Mouse (Mus musculus): ENCODE measurements around the gene Ric1. TPM values are rescaled to one million over a fixed set of nuclear protein-coding genes. Genes with fewer than 3 reads are reported as not detected.

Ric1 gene
- total and polyA plus RNA-seq, 2 experiments from 2014 or later, result 13.8 to 37.4 TPM

DNA sequence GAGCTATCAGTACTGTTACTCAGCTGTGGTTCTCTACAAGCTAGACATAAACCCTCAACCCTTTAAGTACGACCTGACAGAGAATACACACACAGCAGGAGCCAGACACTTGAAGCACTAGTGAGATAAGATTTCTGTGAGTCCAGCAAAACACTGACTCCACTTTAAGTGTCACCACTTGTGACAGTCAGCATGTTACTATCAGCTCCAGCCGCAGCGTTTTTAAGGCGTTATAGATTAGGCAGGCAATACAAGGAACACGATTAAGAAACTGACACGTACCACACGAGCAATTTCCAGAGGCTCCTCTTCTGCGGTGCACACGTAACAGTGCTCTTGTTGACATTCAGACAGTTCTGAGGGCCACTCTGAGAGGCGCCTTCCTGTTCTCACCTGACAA is 88.8 kb downstream of the Ric1 start:
- Histone ChIP-seq H3K9me3 (ENCODE audit: low read length) (no peaks in the 10 kb centered on the region), H3K4me1 (ENCODE audit: insufficient read depth, low read length) (no peaks in the 10 kb centered on the region), H3K27ac (ENCODE audit: low read depth, low read length) (no peak overlapping the region), H3K36me3 (ENCODE audit: insufficient read depth, low read length) (peaks cover 23% of the 10 kb centered on the region), H3K27me3 (ENCODE audit: insufficient read depth, low read length) (no peaks in the 10 kb centered on the region), H3K4me3 (ENCODE audit: low read depth, low read length) (no peak overlapping the region), H3K4me2 (ENCODE audit: low read depth, low read length, poor library complexity, severe bottlenecking) (no peak overlapping the region), H3K9ac (replicated peaks; ENCODE audit: low read length, poor library complexity, severe bottlenecking) (no peak overlapping the region)
- ATAC-seq (ENCODE audit: low FRiP score), result no peak
- TF ChIP-seq CTCF (IDR thresholded peaks at IDR 0.05), result no peak
- 89% methylated on average over 10 of the region's 10 CpGs for WGBS
- no peak for DNase-seq (ENCODE audit: low spot score)

DNA sequence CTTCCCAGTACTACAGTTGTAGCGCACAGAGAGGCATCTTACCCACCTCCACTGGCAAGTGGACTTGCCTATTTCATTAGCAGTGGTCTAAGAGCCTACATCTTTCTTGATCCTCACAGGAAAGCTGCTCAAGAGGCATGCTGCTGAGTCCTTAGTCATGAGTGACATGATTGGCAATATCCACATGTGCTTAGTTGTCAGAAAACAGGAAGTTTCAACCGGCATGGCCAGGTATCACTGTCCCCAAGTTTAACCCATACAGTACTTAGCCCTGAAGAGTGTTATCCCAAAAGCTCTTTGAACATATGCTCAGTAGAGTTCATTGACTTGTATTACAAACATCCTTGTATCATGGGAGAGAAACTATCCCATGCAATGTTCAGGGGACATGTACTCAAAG is 90.0 kb downstream of the Ric1 start:
- 89% methylated on average over 2 of the region's 2 CpGs for WGBS
- H3K27me3 ChIP-seq (ENCODE audit: insufficient read depth, low read length), result no peaks in the 10 kb centered on the region

GRCm38 (mm10) chr19:29641055-29641454 is 119.0 kb downstream of the Ric1 start:
- no peak overlapping the region for H3K27ac ChIP-seq (ENCODE audit: low read depth, low read length)
- no peak overlapping the region for H3K4me3 ChIP-seq (ENCODE audit: low read depth, low read length)
- H3K27me3 ChIP-seq (ENCODE audit: insufficient read depth, low read length), result no peaks in the 10 kb centered on the region
- H3K4me2 ChIP-seq (ENCODE audit: low read depth, low read length, poor library complexity, severe bottlenecking), result no peak overlapping the region
- 55% methylated on average over 8 of the region's 9 CpGs for WGBS
- no peaks in the 10 kb centered on the region; the same call in 1 of the 2 replicates for H3K36me3 ChIP-seq (ENCODE audit: insufficient read depth, low read length)
- no peak overlapping the region for H3K9ac ChIP-seq (replicated peaks; ENCODE audit: low read length, poor library complexity, severe bottlenecking)
- no peaks in the 10 kb centered on the region for H3K9me3 ChIP-seq (ENCODE audit: low read length)
- TF ChIP-seq CTCF (IDR thresholded peaks at IDR 0.05), result no peak
- ATAC-seq (ENCODE audit: low FRiP score), result no peak
- H3K4me1 ChIP-seq (ENCODE audit: insufficient read depth, low read length), result no peaks in the 10 kb centered on the region
- DNase-seq (ENCODE audit: low spot score), result no peak

More for the DNA sequence above, 90.0 kb downstream of the Ric1 start:
- Histone ChIP-seq H3K4me1 (ENCODE audit: insufficient read depth, low read length) (no peaks in the 10 kb centered on the region), H3K4me2 (ENCODE audit: low read depth, low read length, poor library complexity, severe bottlenecking) (no peak overlapping the region), H3K4me3 (ENCODE audit: low read depth, low read length) (no peak overlapping the region), H3K9ac (replicated peaks; ENCODE audit: low read length, poor library complexity, severe bottlenecking) (no peak overlapping the region), H3K36me3 (ENCODE audit: insufficient read depth, low read length) (peaks cover 23% of the 10 kb centered on the region), H3K9me3 (ENCODE audit: low read length) (no peaks in the 10 kb centered on the region), H3K27ac (ENCODE audit: low read depth, low read length) (no peak overlapping the region)
- DNase-seq (ENCODE audit: low spot score) (no peak), ATAC-seq (ENCODE audit: low FRiP score) (no peak)
- TF ChIP-seq CTCF (IDR thresholded peaks at IDR 0.05), result no peak

DNA sequence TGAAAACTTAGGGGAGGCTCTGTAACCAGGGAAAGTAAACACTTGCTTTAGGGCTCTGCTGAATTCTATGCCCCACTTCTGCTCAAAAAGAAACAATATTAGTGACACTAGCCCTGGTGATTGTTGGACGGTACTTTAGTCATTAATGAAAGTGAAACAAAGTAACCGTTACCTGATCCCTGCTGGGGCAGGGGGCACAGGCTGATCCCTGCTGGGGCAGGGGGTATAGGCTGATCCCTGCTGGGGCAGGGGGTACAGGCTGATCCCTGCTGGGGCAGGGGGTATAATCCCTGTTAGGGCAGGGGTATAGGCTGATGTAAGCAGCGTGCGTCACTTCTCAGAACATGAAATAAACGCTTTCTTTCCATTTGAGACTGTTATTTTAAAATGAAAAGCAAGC is 119.4 kb downstream of the Ric1 start:
- WGBS, result 37% methylated on average over 5 of the region's 5 CpGs
- TF ChIP-seq CTCF (IDR thresholded peaks at IDR 0.05), result no peak
- Histone ChIP-seq H3K9me3 (ENCODE audit: low read length) (no peaks in the 10 kb centered on the region), H3K4me1 (ENCODE audit: insufficient read depth, low read length) (no peaks in the 10 kb centered on the region), H3K27ac (ENCODE audit: low read depth, low read length) (no peak overlapping the region), H3K9ac (replicated peaks; ENCODE audit: low read length, poor library complexity, severe bottlenecking) (no peak overlapping the region), H3K36me3 (ENCODE audit: insufficient read depth, low read length) (no peaks in the 10 kb centered on the region; the same call in 1 of the 2 replicates), H3K4me2 (ENCODE audit: low read depth, low read length, poor library complexity, severe bottlenecking) (no peak overlapping the region), H3K27me3 (ENCODE audit: insufficient read depth, low read length) (no peaks in the 10 kb centered on the region), H3K4me3 (ENCODE audit: low read depth, low read length) (no peak overlapping the region)
- ATAC-seq (ENCODE audit: low FRiP score) (no peak), DNase-seq (ENCODE audit: low spot score) (no peak)

DNA sequence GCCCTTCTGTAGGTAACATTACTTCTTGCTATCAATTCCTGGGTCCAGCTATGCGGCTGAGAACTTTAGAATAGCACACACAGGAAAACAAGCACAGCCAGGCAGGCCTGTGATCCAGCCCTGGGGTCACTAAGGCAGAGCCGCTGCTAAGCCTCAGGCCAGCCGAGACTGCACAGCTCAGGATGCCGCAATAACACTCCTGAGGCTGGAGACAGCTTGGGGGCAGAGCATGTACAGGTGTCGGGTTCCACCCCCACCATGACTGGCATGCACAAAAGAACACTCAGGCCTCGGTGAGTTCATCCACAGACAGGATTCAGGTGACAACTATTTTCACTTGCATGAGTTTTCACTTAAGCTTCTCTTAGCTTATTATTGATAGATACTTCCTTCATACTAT is 120.1 kb downstream of the Ric1 start:
- Histone ChIP-seq H3K27me3 (ENCODE audit: insufficient read depth, low read length) (no peaks in the 10 kb centered on the region), H3K9me3 (ENCODE audit: low read length) (no peaks in the 10 kb centered on the region), H3K4me1 (ENCODE audit: insufficient read depth, low read length) (no peaks in the 10 kb centered on the region), H3K27ac (ENCODE audit: low read depth, low read length) (no peak overlapping the region), H3K36me3 (ENCODE audit: insufficient read depth, low read length) (no peaks in the 10 kb centered on the region; the same call in 1 of the 2 replicates), H3K4me2 (ENCODE audit: low read depth, low read length, poor library complexity, severe bottlenecking) (no peak overlapping the region), H3K9ac (replicated peaks; ENCODE audit: low read length, poor library complexity, severe bottlenecking) (no peak overlapping the region), H3K4me3 (ENCODE audit: low read depth, low read length) (no peak overlapping the region)
- no peak for TF ChIP-seq CTCF (IDR thresholded peaks at IDR 0.05)
- ATAC-seq (ENCODE audit: low FRiP score) (no peak), DNase-seq (ENCODE audit: low spot score) (no peak)
- WGBS, result 51% methylated on average over 6 of the region's 6 CpGs

GRCm38 (mm10) chr19:29643194-29643922 is 121.3 kb downstream of the Ric1 start:
- ATAC-seq (ENCODE audit: low FRiP score) (no peak), DNase-seq (ENCODE audit: low spot score) (no peak)
- no peaks in the 10 kb centered on the region for H3K4me1 ChIP-seq (ENCODE audit: insufficient read depth, low read length)
- no peaks in the 10 kb centered on the region; the same call in 1 of the 2 replicates for H3K36me3 ChIP-seq (ENCODE audit: insufficient read depth, low read length)
- H3K4me3 ChIP-seq (ENCODE audit: low read depth, low read length), result no peak overlapping the region
- H3K9ac ChIP-seq (replicated peaks; ENCODE audit: low read length, poor library complexity, severe bottlenecking), result no peak overlapping the region
- no peaks in the 10 kb centered on the region for H3K27me3 ChIP-seq (ENCODE audit: insufficient read depth, low read length)
- no peak for TF ChIP-seq CTCF (IDR thresholded peaks at IDR 0.05)
- H3K27ac ChIP-seq (ENCODE audit: low read depth, low read length), result no peak overlapping the region
- 50% methylated on average over 11 of the region's 11 CpGs for WGBS
- H3K9me3 ChIP-seq (ENCODE audit: low read length), result no peaks in the 10 kb centered on the region
- H3K4me2 ChIP-seq (ENCODE audit: low read depth, low read length, poor library complexity, severe bottlenecking), result no peak overlapping the region
